Mouse (Mus musculus): ENCODE results near the gene Cacna1d. TPM values are rescaled to one million over a fixed set of nuclear protein-coding genes. Genes with fewer than 3 reads are reported as not detected.
A peak's percentile ranks its signal among the peaks of the same experiment; 100 is the strongest.

The Cacna1d gene
- total and polyA plus RNA-seq, 3 experiments = 0.04 to 0.30 (median 0.22) TPM

DNA sequence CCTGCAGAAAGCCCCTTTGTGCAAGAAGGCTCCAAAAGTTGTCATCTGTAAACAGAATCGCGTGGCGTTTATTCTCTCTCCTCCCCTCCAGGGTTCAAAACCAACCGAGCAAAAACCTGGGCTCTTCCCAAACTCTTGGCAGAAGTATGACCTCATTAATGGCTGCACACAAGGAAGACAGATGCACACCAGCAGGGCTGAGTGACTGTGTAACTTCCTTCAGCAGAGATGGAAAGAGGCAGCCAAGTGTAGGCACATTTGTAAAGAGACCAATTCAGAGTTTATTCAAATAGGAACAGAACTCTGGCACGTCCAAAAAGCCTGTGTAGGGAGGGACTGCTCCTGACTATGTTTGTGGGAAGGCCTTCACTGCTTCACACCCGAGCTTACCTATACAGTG lies 385.7 kb downstream of the Cacna1d start:
- Histone ChIP-seq H3K4me1 (ENCODE audit: insufficient read depth, low read depth, low read length) (no peaks in the 10 kb centered on the region), H3K36me3 (replicated peaks) (no peaks in the 10 kb centered on the region), H3K4me3 (ENCODE audit: low read depth, low read length) (no peak overlapping the region), H3K27me3 (ENCODE audit: insufficient read depth, low read length) (peaks cover 6% of the 10 kb centered on the region; the same call in 1 of the 2 replicates), H3K9me3 (replicated peaks) (no peaks in the 10 kb centered on the region)
- DNase-seq (ENCODE audit: low spot score) (no peak), ATAC-seq (ENCODE audit: extremely low read depth, insufficient number of reproducible peaks, low FRiP score, poor library complexity, severe bottlenecking) (no peak)
- TF ChIP-seq TAL1 (conservative IDR thresholded peaks at IDR 0.05; ENCODE audit: low read depth, low read length) (no peak), CTCF (IDR thresholded peaks at IDR 0.05; ENCODE audit: low read depth, low read length) (no peak), GATA2 (IDR thresholded peaks at IDR 0.05; ENCODE audit: borderline replicate concordance, low read depth, low read length) (no peak), POLR2AphosphoS5 (IDR thresholded peaks at IDR 0.05; ENCODE audit: insufficient replicate concordance, low read depth, low read length) (no peak), GATA1 (IDR thresholded peaks at IDR 0.05; ENCODE audit: borderline replicate concordance, low read length) (no peak)

DNA sequence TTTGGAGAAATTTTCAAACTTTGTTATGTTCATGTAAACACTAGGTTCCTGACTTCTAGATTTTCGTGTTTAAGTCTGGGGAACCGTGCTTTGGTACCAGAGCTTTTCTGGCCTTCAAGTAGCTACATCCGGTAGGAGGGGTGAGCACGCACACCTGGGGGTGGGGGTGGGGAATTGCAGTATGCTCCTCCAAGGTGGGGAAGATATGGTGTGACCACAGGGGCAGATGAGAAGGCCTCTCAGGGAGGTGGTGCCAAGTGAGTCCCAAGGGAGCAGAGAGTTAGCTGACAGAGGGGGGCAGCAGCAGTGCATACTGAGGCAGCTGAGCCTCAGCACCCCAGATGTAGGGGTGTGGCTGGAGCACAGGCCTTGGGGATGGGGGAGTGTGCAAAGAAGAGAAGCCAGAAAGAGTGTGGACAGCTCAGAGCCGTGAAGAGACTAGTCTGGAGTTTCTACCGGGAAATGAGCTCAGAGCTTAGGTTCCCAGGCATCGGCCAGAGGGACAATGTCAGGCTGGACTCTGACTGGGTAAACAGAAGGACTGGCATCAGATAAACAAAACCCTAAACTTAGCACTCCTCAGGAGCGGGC lies 387.2 kb downstream of the Cacna1d start:
- H3K36me3 ChIP-seq (replicated peaks) = no peaks in the 10 kb centered on the region
- no peak for TF ChIP-seq GATA1 (IDR thresholded peaks at IDR 0.05; ENCODE audit: borderline replicate concordance, low read length)
- DNase-seq (ENCODE audit: low spot score) (no peak), ATAC-seq (ENCODE audit: extremely low read depth, insufficient number of reproducible peaks, low FRiP score, poor library complexity, severe bottlenecking) (no peak)
- no peak overlapping the region for H3K4me3 ChIP-seq (ENCODE audit: low read depth, low read length)
- H3K27me3 ChIP-seq (ENCODE audit: insufficient read depth, low read length) = peaks cover 8% of the 10 kb centered on the region; the same call in 1 of the 2 replicates
- H3K9me3 ChIP-seq (replicated peaks) = no peaks in the 10 kb centered on the region
- no peaks in the 10 kb centered on the region for H3K4me1 ChIP-seq (ENCODE audit: insufficient read depth, low read depth, low read length)

DNA sequence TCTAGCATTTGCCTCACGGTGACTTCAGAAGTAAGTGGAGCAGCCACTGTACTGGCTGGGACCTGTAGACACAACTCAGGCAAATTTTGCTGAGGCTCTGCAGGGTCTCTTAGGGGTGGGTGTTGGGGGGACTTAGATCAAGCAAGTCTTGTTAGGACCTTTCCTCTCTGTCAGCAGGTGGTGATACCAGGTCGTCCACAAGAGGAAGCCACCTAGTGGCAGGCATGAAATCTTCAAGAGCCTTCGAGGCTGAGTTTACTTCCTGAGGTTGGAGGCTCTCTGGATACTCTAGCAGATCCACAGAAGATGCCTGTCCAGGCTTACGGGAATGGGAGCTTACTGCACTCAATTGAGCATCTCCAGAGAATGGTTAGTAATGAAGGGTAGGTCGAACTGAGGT lies 394.0 kb downstream of the Cacna1d start:
- Histone ChIP-seq H3K9me3 (replicated peaks) (no peaks in the 10 kb centered on the region), H3K4me1 (ENCODE audit: insufficient read depth, low read depth, low read length) (no peaks in the 10 kb centered on the region), H3K36me3 (replicated peaks) (no peaks in the 10 kb centered on the region), H3K27me3 (ENCODE audit: insufficient read depth, low read length) (peaks cover 4% of the 10 kb centered on the region; the same call in 1 of the 2 replicates), H3K4me3 (ENCODE audit: low read depth, low read length) (no peak overlapping the region)
- no peak for TF ChIP-seq GATA1 (IDR thresholded peaks at IDR 0.05; ENCODE audit: borderline replicate concordance, low read length)
- ATAC-seq (ENCODE audit: extremely low read depth, insufficient number of reproducible peaks, low FRiP score, poor library complexity, severe bottlenecking) (no peak), DNase-seq (ENCODE audit: low spot score) (no peak)

DNA sequence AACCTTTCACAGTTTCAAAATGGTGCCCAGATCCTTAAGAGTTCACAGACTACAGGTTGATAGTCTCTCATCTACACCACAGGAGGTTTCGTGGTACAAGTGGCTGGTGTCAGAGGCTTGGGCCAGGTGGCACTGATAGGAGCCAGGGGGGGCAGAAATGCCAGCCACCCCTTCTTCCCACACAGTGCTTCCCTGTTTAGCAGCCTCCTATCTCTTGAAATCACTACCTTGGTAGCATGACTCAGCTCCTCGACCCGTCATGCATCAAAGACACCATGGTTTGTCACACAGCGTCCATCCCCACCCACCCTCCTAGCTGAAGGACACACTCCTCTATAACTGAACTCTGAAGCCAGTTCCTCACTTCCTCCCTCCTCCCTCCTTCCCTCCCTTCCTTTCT lies 398.8 kb downstream of the Cacna1d start:
- Histone ChIP-seq H3K4me1 (ENCODE audit: insufficient read depth, low read depth, low read length) (no peaks in the 10 kb centered on the region), H3K9me3 (replicated peaks) (no peaks in the 10 kb centered on the region), H3K27me3 (ENCODE audit: insufficient read depth, low read length) (no peaks in the 10 kb centered on the region), H3K36me3 (replicated peaks) (no peaks in the 10 kb centered on the region), H3K4me3 (ENCODE audit: low read depth, low read length) (no peak overlapping the region)
- no peak for TF ChIP-seq TAL1 (conservative IDR thresholded peaks at IDR 0.05; ENCODE audit: low read depth, low read length)
- TF ChIP-seq POLR2AphosphoS5 (IDR thresholded peaks at IDR 0.05; ENCODE audit: insufficient replicate concordance, low read depth, low read length) = no peak
- no peak for TF ChIP-seq GATA1 (IDR thresholded peaks at IDR 0.05; ENCODE audit: borderline replicate concordance, low read length)
- TF ChIP-seq CTCF (IDR thresholded peaks at IDR 0.05; ENCODE audit: low read depth, low read length) = no peak
- TF ChIP-seq GATA2 (IDR thresholded peaks at IDR 0.05; ENCODE audit: borderline replicate concordance, low read depth, low read length) = no peak
- no peak for DNase-seq (ENCODE audit: low spot score)
- peak; percentile 28; the same call in 1 of the 2 replicates for ATAC-seq (ENCODE audit: extremely low read depth, insufficient number of reproducible peaks, low FRiP score, poor library complexity, severe bottlenecking)

DNA sequence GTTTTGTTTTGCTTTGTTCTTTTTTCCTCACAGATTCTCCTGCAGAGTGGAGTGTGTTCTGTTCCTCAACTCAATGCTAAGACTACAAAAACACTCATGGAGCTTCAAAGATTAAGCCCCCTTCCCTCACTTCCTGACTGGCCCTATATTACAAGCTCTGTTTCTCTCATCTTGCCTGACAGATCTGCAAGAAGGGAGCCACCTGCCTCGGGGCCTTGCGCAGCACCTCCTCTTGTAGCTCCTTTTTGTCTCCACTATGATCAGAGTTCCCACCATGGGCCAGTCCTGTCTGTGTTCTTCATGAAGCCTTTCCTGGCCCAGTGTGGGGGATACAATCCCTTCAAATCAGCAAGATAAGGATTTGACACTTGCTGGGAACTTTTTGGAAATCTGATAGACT lies 399.2 kb downstream of the Cacna1d start:
- no peaks in the 10 kb centered on the region for H3K4me1 ChIP-seq (ENCODE audit: insufficient read depth, low read depth, low read length)
- DNase-seq (ENCODE audit: low spot score) = no peak
- ATAC-seq (ENCODE audit: extremely low read depth, insufficient number of reproducible peaks, low FRiP score, poor library complexity, severe bottlenecking) = no peak
- no peaks in the 10 kb centered on the region for H3K27me3 ChIP-seq (ENCODE audit: insufficient read depth, low read length)
- TF ChIP-seq TAL1 (conservative IDR thresholded peaks at IDR 0.05; ENCODE audit: low read depth, low read length) (no peak), CTCF (IDR thresholded peaks at IDR 0.05; ENCODE audit: low read depth, low read length) (no peak), GATA1 (IDR thresholded peaks at IDR 0.05; ENCODE audit: borderline replicate concordance, low read length) (no peak), GATA2 (IDR thresholded peaks at IDR 0.05; ENCODE audit: borderline replicate concordance, low read depth, low read length) (no peak), POLR2AphosphoS5 (IDR thresholded peaks at IDR 0.05; ENCODE audit: insufficient replicate concordance, low read depth, low read length) (no peak)
- H3K36me3 ChIP-seq (replicated peaks) = no peaks in the 10 kb centered on the region
- H3K9me3 ChIP-seq (replicated peaks) = no peaks in the 10 kb centered on the region
- H3K4me3 ChIP-seq (ENCODE audit: low read depth, low read length) = no peak overlapping the region

DNA sequence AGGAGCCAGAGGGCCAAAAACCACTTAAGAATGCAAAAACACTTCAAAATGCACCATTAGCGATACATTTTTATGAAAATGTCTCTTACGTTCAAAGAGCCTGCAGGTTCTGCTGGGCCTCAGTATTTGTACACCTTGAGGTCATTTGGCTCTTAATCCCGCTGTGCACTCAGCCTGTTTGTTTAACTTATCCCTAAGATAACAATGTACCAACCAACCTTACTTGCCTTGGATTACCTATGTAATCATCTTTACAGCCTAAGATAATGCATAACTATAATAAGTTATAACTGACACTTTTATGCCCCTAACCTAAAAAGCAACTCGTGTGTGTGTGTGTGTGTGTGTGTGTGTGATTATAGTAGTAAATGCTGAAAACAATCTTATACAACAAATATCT lies 411.5 kb downstream of the Cacna1d start:
- Histone ChIP-seq H3K36me3 (replicated peaks) (no peaks in the 10 kb centered on the region), H3K9me3 (replicated peaks) (no peaks in the 10 kb centered on the region), H3K4me1 (ENCODE audit: insufficient read depth, low read depth, low read length) (no peaks in the 10 kb centered on the region), H3K4me3 (ENCODE audit: low read depth, low read length) (no peak overlapping the region), H3K27me3 (ENCODE audit: insufficient read depth, low read length) (peaks cover 3% of the 10 kb centered on the region; the same call in 1 of the 2 replicates)
- TF ChIP-seq GATA1 (IDR thresholded peaks at IDR 0.05; ENCODE audit: borderline replicate concordance, low read length) = no peak
- TF ChIP-seq CTCF (IDR thresholded peaks at IDR 0.05; ENCODE audit: low read depth, low read length) = no peak
- no peak for TF ChIP-seq POLR2AphosphoS5 (IDR thresholded peaks at IDR 0.05; ENCODE audit: insufficient replicate concordance, low read depth, low read length)
- TF ChIP-seq TAL1 (conservative IDR thresholded peaks at IDR 0.05; ENCODE audit: low read depth, low read length) = no peak
- no peak for TF ChIP-seq GATA2 (IDR thresholded peaks at IDR 0.05; ENCODE audit: borderline replicate concordance, low read depth, low read length)
- ATAC-seq (ENCODE audit: extremely low read depth, insufficient number of reproducible peaks, low FRiP score, poor library complexity, severe bottlenecking) (no peak), DNase-seq (ENCODE audit: low spot score) (no peak)

Data from G1E (cell line).